Mouse (Mus musculus) mouse trophoblast stem cell (cell line): ENCODE results near the gene Grm8.

Experiments used
- in situ Hi-C, 2 experiments: fragments of 300-500 bp; cut with MseI, MboI; formaldehyde crosslinking; loops; 2 replicates in 1 of 2; 3 replicates in 1 of 2; pipeline ENCODE4 v1.15.1; 2025

Grm8 gene

DNA sequence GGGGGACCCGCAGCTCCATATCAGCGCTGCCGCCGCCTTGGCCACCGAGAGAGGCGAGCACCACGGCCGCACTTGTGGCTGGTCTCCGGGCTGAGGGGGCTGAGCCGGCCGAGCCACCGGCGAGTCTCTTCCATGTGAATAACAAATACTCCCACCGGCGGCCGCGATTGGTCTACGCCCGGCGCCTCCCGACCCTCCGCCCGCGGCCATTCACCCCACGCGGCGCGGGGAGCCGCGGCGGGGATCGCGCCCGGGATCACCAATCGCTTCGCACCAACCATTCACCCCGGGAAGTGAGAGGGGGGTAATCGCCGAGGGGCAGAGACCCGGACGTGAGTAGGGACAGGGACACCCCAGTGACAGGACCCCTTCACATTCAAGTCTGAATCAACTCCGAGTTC is at the start of gene Grm8:
Gene Grm8, minus strand, starts transcription at position 178 of the 401 bp plus-strand sequence.
- in situ Hi-C loops, result loop anchor here in 1 of 2 experiments (25.0 kb wide), 1 partner anchor 473 kb away; no protein-coding TSS in a partner anchor

- in situ Hi-C loops, result no loop called here
Measured at GRCm38 (mm10) chr6:28169851-28170539, 35.0 kb upstream of the Grm8 start.

GRCm38 (mm10) chr6:28160399-28160798 is 25.4 kb upstream of the Grm8 start:
- in situ Hi-C loops, result no loop called here

- in situ Hi-C loops, result loop anchor here in 1 of 2 experiments (25.0 kb wide), 1 partner anchor 484 kb away; no protein-coding TSS in a partner anchor
Measured at GRCm38 (mm10) chr6:28146445-28146844, 11.5 kb upstream of the Grm8 start.

GRCm38 (mm10) chr6:28142332-28142731 is 7.4 kb upstream of the Grm8 start:
- in situ Hi-C loops, result loop anchor here in 1 of 2 experiments (25.0 kb wide), 1 partner anchor 480 kb away; no protein-coding TSS in a partner anchor

DNA sequence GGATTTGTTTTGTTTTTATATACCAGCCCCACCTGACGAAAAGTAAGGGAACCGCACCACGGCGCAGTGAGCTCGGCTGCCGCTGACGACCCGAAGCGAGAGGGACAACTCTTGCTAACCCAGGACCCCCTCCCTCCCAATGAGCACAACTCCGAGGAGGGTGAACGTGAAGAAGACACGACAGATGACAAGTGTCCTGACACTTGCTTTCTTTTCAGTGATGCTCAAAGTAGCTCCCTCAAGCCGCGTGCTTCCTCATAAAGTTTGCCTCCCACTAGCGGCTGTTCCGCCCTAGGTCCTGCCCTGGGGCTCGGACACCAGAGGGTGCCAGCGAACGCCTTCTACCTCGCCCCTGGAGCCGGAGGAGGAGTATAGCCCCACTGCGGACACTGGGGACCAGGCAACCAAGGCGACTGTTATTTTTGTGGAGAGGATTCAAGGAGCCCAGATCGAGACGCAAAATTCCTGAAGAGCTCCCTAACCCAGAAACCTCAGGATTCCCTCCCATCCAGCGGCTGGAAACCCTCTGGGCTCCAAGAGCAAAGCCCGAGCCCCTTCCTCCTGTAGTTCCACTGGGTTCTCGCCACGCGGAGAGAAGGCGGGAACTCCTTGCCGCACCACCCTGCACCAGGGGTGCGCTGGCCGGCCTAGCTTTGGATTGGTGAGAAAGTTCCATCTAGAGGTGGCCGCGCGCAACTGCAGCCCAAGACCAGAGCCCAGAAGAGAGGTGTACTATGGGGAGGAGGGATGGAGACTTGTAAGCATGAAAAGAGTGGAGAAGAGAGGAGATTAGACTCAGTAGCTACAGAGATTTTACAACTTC is 644 bp upstream of the Grm8 start:
- in situ Hi-C loops, result loop anchor here in 1 of 2 experiments (25.0 kb wide), 1 partner anchor 473 kb away; no protein-coding TSS in a partner anchor

- in situ Hi-C loops, result loop anchor here in 1 of 2 experiments (25.0 kb wide), 1 partner anchor 472 kb away; no protein-coding TSS in a partner anchor
Measured at GRCm38 (mm10) chr6:28134251-28134801, 652 bp downstream of the Grm8 start.

DNA sequence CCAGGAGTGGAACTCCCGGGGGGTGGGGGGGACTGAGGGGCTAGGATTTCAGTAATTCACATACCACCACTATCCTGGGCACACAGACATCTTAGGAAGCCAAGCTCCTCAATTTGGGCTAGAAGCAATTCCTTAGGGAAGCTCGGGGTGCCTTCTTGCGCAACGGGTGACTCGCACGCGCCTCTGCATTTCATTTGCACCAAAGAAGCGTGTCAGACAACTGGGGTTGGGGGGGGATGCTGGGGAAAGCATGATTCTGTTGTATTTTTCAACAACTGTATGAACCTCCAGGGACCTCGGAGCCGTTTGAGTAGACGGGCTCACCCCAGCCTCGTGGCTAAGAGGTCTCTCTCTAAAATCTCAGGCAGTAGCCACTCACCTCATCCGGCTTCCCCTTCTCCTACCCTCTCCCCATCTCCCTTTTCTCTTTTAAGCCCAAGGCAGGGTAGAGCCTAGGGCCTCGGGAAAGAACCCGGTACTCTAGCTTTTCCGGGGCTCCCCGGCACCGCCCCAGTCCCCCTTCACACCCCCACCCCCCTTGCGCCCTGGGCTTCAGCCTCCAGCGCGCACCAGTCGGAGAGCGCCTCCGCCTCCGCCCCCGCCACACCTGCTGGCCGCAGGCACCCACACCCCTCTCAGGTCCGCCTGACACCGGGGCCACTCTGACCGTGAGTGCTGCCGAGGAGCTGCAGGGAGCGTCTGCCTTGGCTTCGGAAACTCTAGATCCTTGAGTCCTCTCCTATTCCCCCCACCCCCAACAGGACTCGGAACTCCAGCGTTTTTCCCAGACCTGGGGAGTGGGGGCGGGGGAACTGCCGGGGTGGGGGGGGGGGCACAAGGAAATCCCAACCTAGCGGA is 1.5 kb downstream of the Grm8 start:
- in situ Hi-C loops, result loop anchor here in 1 of 2 experiments (25.0 kb wide), 1 partner anchor 471 kb away; no protein-coding TSS in a partner anchor

DNA sequence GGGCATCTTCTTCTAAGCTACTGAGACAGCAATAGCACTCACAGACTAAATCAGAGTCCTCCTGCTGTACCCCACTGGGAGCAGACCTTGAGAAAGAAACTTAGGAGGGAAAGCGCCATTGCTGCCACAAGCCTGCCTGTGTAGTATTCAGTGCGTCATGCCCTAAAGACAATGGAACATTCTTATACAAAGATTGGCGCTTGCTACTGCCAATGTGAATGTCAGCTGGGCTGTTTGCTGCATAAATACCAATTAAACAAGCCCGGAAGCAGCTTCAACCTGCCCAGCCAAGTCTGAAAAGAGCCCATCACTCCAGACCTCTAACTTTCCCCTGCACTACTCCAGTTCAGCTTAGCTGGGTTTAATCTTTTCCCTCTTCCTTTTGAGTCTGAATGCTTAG is 2.9 kb downstream of the Grm8 start:
- in situ Hi-C loops, result loop anchor here in 1 of 2 experiments (25.0 kb wide), 1 partner anchor 470 kb away; no protein-coding TSS in a partner anchor

- in situ Hi-C loops, result loop anchor here in 1 of 2 experiments (25.0 kb wide), 1 partner anchor 467 kb away; no protein-coding TSS in a partner anchor
Measured at GRCm38 (mm10) chr6:28128871-28129270, 6.1 kb downstream of the Grm8 start.

DNA sequence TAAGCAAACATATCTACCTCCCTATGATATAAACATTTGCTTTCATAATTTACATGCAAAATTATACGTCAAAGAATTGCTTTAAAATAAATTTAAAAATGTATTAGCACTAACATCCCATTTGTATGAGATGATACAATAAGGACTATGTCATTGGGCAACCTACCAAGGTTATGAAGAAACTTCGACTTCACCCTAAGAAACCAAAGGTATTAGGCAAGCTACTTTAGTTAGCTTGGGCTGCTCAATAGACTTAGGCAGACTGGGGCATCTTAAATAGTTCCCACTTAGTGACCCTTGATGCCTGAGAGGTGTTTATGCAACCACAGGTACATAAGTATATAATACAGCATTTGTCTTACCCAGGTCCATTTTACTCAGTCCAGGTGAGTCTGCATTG is 19.5 kb downstream of the Grm8 start:
- in situ Hi-C loops, result no loop called here

DNA sequence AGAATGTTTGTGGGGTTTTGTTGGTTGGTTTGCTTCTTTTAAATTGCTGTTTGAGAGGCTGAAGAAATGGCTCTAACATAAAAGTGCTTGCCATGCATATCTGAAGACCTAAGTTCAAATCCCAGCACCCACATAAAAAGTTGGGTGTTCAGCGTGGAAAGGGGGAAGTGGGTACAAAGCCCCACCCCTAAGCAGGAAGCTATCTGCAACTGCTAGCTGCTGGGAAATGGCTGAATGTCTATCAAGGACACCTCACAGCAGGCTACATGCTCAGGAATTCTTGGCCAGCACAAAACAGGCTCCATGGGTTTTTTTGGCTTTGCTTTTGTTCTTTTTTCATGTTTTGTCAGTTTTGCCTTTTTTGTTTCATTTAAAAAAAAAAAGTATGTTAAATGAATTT is 20.1 kb downstream of the Grm8 start:
- in situ Hi-C loops, result no loop called here

DNA sequence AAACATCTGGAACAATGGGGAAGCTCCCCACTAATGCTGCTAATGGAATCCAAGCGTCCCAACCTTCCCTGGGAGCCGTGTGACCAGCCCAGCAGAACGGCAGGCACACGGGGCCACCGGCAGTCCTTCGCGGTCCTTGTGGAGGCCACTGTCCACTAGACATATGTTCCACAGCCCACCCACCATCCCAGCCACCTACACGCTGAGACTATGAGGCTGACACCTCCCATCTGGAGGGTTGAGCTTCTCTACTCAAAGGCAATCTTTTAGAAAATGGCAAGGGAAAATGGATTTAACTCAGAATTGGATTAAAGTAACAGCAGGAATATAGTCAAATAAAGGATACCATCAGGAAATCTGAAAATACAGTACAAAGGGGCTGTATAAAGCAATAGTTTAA is 23.4 kb downstream of the Grm8 start:
- in situ Hi-C loops, result no loop called here

GRCm38 (mm10) chr6:28102608-28103316 is 32.2 kb downstream of the Grm8 start:
- in situ Hi-C loops, result no loop called here

DNA sequence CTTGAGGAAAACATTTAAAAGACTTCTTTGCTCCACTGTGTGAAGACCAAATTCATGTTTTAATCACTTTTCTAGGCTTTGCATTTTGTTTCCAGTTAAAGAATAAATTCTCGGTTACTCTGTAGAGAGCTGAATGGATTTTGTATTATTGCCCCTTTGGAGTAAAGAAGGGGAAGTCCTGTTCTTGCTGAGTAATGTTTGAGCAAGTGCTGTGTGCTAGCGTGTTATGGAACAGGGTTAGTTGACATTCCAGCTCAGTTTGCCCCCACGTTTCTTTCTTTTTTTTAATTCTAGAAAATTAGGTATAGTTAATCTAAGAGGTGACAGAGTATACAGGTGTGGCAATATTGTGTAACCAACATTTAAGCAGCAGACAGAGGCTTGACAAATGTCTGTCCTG is 35.0 kb downstream of the Grm8 start:
- in situ Hi-C loops, result no loop called here

DNA sequence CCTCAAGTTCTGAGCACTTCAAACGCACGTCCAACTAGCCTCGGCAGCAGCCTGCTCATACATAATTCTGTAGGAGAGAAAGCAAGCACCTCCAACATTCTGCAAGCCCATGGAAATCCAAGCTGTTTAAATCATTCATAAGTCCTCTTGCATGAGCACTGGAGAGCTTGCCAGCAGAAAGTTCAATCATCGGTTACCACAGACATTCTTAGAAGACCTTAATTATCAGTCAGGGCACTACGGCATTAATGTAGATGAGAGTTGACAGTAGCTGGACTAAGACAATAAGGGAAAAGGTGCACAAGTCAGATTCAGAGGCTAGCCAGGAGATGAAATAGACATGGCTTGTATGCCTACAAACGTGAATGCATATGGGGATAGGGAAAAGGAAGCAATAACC is 42.5 kb downstream of the Grm8 start:
- in situ Hi-C loops, result no loop called here

GRCm38 (mm10) chr6:28091836-28092235 is 43.1 kb downstream of the Grm8 start:
- in situ Hi-C loops, result no loop called here

GRCm38 (mm10) chr6:28090981-28091380 is 44.0 kb downstream of the Grm8 start:
- in situ Hi-C loops, result no loop called here

DNA sequence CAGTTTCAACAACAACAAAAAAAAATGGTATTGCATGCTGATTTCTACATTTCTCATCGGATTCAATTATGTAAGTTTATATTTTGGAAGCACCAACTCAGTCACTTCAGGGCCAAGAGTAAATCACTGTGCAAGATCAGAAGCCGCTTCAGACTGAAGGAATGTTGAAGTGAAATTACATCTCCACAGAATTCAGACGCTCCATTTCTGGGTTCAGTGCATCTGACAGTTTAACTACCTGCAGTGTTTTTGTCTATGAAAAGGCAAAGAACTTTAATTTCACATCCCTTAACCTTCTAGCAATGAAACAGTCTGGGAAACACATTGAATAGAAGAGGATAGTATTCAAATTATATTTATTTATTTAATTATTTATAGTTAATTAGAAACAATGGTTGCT is 59.4 kb downstream of the Grm8 start:
- in situ Hi-C loops, result no loop called here

DNA sequence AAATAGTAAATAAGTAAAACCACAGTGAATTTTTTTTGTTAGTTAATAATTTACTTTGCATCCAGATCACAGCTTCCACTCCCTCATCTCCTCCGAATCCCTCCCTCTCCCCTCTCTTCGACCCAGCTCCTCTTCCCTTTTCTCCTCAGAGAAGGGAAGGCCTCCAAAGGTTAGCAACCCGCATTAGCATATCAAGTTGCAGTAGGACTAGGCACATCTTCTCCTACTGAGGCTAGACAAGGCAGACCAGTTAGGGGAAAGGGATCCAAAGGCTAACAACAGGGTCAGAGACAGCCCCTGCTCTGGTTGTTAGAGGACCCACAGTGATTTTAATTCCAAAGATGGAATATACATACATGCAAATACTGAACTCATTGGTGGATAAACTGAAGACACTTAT is 60.5 kb downstream of the Grm8 start:
- in situ Hi-C loops, result no loop called here
